Mouse (Mus musculus) inflammation-experienced regulatory T-cells, adult 6 months (primary cell): ENCODE measurements at regions not wholly inside any gene's neighbourhood (a gene's known extent, or its start where the extent isn't known, plus 50 kb on each side); places are given as distances from the start of the nearest gene placed in this dataset.

Source experiments
- ATAC-seq: one replicate; pipeline ENCODE4 v1.8.0; 2017

DNA sequence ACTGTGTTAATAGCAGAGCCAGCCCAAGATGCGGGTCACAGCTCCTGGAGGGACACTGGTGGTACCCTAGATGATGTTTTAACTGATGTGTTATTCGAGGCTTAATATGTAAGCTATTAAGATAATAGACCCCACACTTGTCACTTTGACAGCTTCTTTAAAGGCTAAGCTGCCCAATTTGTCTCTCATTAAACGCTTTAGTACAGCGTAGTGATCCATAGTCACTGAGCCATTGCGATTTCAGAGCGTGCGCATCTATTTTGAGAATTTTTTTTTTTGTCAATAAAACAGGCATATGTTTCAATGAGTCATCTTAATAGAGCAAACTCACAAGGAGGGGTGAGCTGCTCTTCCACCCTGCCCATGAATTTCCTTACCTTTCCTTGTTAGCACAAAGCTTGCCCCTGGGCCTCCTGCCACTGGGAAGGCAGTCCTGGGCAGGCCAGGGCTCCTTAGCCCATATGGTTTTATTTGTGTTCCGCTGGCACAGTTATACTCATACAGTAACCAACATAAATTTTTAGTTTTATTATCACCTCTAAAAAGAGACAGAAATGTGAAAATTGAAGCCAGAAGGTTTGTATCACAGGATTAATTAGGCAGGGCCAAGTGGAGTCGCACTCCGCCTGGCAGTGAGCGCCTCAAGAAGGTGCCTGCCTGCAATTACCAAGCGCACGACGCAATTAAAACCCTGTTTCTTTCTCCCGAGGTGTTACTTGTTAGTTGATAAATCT, 294.3 kb downstream of the Etv1 start:
- no peak for ATAC-seq

DNA sequence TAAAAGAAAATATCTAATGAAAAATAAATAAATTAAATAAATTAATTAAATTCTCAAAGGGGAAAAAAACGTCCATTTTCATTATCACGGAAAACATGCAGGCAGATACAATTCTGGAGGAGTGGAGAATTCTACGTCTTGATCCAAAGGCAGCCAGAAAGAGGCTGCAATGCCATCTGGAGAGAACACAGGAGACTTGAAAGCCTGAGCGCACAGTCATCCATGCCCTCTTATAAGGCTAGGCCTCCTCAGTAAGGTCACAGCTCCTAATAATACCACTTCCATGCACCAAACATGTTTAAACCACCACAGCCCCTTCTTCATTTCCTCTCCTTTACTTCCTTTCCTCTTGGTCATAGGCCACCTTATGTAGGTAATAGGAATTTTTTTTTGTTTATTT, 307.1 kb downstream of the Etv1 start:
- ATAC-seq, result no peak

DNA sequence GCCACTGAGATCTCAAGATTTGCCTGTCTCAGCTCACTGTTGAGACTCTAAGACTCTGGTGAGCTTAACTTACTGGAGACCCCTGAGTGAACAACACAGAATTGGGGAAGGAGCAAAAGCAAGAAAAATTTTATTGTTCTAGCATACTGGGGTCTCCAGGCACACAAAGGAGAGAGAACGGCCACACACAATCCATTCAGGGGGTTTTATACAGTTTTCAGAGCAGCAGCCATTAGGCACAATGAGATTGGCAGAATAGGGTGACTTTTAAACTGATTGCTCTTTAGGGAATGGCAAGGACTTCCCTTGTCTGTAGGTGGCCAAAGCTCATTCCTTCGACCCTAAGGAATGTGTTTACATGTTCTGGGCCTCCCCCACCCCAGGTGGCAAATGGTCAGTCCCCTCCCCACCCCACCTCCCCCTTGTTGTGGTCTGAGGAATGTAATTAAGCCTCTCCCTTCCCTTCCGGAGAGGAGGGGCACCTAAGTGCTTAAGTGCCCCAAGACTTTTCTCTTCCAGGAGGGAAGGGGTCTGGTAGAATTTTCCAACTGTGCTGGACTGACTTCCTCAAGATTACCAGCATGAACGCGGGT, 315.6 kb downstream of the Etv1 start:
- ATAC-seq, result no peak

- ATAC-seq, result no peak
Measured at GRCm38 (mm10) chr12:39123391-39124095, 344.4 kb downstream of the Etv1 start.

GRCm38 (mm10) chr12:39154689-39155088, 375.5 kb downstream of the Etv1 start:
- no peak for ATAC-seq

DNA sequence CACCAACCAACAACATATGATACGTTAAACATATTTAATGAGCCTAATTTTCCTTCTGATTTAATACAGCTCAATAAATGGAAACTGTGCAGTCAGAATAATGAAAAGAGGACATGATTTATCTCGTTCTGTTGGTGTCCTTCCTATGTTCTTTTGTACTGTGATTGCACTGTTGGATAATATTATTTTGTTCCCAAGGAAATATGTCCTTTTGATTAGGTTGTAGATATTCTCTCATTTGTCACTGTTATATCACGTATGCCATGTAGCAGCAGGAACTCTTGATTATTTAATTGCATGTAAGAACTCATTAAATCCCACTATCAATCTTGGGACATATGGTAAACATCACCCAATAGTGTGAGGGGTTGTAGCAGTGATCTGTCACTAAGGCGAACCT, 397.8 kb downstream of the Etv1 start:
- ATAC-seq, result no peak

GRCm38 (mm10) chr12:39224073-39224472, 444.9 kb downstream of the Etv1 start:
- ATAC-seq, result no peak

DNA sequence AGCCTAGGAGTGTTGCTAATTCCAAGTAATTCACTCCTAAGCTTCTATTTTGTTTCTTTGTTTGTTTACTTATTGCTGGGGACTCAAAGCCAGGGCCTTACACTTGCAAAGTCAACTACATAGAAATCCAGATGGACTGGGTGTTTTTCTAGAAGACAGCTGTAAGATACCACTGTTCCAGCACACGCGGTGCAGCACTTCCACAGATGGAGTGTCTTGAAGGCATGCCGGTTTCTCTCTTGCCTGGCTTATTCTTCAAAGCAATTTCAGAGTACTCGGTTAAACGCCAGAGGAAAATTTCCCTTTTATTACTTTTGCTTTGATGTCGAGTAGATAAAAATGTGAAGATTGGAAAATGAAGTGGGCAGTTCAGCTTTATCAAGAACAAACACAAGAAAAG, 477.4 kb downstream of the Etv1 start:
- no peak for ATAC-seq

GRCm38 (mm10) chr12:39257571-39257970, 478.4 kb downstream of the Etv1 start:
- no peak for ATAC-seq

GRCm38 (mm10) chr12:39289676-39290075, 510.5 kb downstream of the Etv1 start:
- no peak for ATAC-seq

- no peak for ATAC-seq
Measured at GRCm38 (mm10) chr12:39301351-39302212, 522.4 kb downstream of the Etv1 start.

DNA sequence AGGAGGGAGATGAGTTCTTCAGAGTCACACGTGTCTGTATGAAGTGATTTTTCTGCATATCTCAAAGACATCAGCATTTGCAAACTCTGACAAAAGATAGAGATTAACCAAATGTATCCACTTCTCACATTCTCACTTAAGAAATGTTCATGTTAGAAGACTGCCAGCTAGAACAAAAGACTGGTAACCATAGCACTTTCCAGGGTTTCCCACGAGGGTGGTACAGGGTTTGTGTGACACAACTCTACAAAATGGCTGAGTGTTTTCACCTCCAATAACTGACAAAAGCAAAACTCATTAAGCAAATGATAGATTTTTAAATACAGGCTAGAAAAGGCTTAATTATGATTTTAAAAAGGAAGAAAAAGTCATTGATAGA, 523.0 kb downstream of the Etv1 start:
- ATAC-seq, result no peak

- ATAC-seq, result no peak
Measured at GRCm38 (mm10) chr12:39307746-39308145, 528.6 kb downstream of the Etv1 start.

- no peak for ATAC-seq
Measured at GRCm38 (mm10) chr12:39309905-39310304, 530.7 kb downstream of the Etv1 start.

GRCm38 (mm10) chr12:39317229-39317628, 538.0 kb downstream of the Etv1 start:
- ATAC-seq, result no peak

- ATAC-seq, result no peak
Measured at GRCm38 (mm10) chr12:39321453-39321852, 542.3 kb downstream of the Etv1 start.

DNA sequence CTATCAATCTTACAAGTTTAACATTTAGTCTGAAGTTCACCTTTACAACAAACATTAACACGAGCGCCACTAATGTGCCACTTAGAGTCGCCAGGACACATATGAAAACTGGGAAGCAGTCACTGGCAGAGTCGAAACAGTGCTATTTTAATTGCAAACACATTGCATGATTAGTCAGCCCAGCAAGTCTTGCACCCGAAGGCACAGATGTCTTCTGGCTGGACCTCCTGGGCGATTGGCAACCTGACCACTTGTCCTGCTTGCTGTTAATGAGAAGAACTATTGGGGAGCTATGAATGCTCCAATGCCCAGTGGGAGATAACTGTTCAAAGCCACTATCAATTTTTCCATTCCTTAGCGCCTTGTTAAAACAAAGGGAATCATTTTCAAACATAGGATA, 547.0 kb downstream of the Etv1 start:
- no peak for ATAC-seq

- ATAC-seq, result no peak
Measured at GRCm38 (mm10) chr12:39326668-39327299, 547.6 kb downstream of the Etv1 start.

GRCm38 (mm10) chr12:39328377-39328776, 549.2 kb downstream of the Etv1 start:
- no peak for ATAC-seq

GRCm38 (mm10) chr12:39339101-39339538, 559.9 kb downstream of the Etv1 start:
- ATAC-seq, result no peak

DNA sequence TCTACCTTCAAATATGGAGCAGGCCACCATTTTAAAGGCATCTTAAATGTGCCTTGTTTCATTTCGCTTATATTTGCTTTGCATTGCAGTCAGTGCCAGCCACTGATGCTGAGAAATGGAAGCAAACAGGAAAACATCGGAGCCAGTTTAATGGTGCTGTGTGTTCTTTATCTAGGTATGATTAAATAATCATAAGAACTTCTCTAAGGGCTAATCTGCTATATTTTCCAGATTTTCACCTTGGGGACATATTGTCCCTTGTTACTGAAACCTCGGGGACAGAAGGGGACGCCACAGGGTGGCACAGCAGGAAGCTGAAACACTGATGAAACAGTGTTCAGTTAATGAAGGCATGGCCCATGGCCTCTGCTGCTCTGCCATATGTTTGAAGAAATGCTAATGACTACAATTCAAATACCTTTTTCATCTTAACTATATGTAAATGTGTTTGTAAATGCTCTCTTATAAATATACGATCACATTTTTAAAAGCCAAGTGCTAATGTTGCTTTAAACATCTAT, 562.6 kb downstream of the Etv1 start:
- no peak for ATAC-seq

- no peak for ATAC-seq
Measured at GRCm38 (mm10) chr12:39342327-39342726, 563.1 kb downstream of the Etv1 start.
